Mouse (Mus musculus): ENCODE measurements around the gene Raph1.

DNA sequence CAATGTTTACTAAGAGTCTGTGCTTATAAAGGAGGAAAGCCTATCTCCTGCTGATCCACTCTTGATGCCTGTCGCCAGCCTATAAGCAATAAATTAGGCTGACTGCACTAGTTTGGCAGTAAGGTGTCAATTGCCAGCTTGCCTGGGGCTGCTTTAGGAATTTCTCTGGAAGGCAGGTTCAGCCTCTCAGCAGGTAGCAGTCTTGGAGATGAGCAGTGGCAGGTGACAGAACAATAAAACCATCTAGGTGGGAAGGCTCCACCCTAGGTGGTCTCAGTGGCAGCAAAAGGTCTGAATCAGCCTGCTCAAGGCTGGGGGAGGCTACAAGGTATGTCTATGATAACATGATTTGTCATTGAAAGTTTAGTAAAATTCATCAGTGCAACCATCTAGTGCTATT is 134.4 kb downstream of the Raph1 start:
- no peak for TF ChIP-seq CTCF (IDR thresholded peaks at IDR 0.05; ENCODE audit: borderline replicate concordance, extremely low read depth, insufficient read depth, insufficient read length)
- TF ChIP-seq POLR2A (IDR thresholded peaks at IDR 0.05; ENCODE audit: borderline replicate concordance, extremely low read depth, insufficient read depth, insufficient read length, poor library complexity, severe bottlenecking) = no peak

All from brain, embryonic 14.5 days (tissue).